Mouse (Mus musculus) cerebral cortex, adult 2 months (tissue): ENCODE results near the gene Abi1.

Experiments used
- WGBS: fragments of 180-500 bp; shearing (Covaris S2); methylation state at CpG from one replicate; pipeline ENCODE4 v1.1.7; 2018; 5-methylcytosine and 5-hydroxymethylcytosine counted together

Abi1 gene

GRCm38 (mm10) chr2:23040001-23040646, at the start of gene Abi1:
Gene Abi1, minus strand, starts transcription at chr2:23040241.
- 2% methylated on average over 24 of the region's 24 CpGs for WGBS

DNA sequence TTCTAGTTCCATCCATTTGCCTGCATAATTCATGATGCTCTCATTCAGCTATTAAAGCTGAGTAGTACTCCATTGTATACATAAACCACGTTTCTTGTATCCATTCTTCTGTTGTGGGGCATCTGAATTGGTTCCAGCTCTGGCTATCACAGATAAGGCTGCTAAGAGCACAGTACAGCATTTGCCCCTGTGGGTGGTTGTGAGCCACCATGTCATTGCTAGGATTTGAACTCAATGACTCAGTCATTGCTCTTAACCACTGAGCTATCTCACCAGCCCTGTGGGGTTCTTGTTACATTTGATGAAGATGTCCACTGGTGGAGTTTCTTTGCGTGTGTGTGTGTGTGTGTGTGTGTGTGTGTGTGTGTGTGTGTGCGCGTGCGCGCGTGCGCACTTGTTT, 44.5 kb upstream of the Abi1 start:
- 93% methylated on average over 8 of the region's 8 CpGs for WGBS

DNA sequence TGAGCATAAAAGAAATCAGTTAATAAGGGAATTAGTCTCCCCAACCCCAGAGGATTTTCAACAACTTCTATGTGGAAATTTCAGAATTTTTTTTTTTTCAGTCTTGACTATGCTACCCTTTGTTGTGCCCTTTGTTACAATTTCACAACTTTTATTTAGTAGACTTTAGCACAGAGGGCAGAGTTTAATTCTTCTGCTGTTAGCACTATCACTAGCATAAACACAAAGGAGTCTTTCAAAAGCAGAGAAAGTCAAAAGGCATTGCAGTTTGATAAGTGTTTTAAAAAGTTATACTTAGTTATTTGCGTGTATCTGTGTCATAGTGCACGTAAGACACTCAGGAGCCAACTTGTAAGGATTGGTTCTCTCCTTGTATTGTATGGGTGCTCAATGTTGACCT, 38.5 kb upstream of the Abi1 start:
- WGBS, result 98% methylated on average over 2 of the region's 2 CpGs

- 89% methylated on average over 5 of the region's 5 CpGs for WGBS
These were observed 37.7 kb upstream of the Abi1 start for GRCm38 (mm10) chr2:23077693-23078092.

GRCm38 (mm10) chr2:23071406-23071805, 31.4 kb upstream of the Abi1 start:
- WGBS, result 78% methylated on average over 1 of the region's 1 CpGs

GRCm38 (mm10) chr2:23070491-23070890, 30.4 kb upstream of the Abi1 start:
- WGBS, result 64% methylated on average over 2 of the region's 2 CpGs

- under 1% methylated on average over 50 of the region's 50 CpGs for WGBS
These were observed 29.1 kb upstream of the Abi1 start for GRCm38 (mm10) chr2:23068894-23069744.

GRCm38 (mm10) chr2:23068370-23068737, 28.3 kb upstream of the Abi1 start:
- under 1% methylated on average over 21 of the region's 21 CpGs for WGBS

DNA sequence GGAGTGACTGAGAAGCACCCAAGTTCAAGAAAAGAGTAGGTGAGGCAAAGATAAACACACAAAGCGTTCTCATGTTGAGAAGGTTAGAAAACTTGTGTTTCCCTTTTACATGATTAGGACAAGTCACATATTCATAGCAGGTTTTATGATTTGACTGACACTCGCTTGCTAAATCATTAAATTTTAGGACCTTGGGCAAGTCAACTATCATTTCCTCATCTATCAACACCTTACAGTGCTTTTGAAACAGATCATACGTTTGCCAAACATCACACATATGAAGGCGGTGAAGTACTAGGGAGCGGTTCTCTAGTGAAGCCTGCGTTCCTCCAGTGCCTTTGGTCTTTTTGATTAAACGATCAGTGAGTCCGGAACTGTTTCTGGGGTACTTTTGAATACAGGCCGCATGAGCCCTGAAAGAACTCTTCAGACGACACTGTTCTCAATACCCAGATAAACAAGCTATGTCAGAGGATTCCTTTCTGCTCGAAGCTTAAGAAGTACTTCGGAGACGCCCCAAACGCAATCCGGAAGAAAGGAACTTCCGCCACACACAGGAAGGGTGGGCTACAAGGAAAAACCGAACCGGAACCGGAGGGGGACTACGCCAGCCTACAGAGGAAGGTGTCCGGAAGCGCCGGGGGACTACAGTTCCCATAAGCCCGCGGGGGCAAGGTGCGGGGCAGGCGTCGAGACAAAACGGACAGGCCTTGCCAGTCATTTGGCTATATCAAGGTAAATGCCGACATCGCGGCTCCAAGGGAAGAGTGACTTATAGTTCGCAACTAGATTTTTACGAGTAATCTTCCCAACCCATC, 27.7 kb upstream of the Abi1 start, which contains the start of gene Acbd5:
Gene Acbd5 (plus strand): TSS at position 616 of the 818 bp plus-strand sequence.
- WGBS, result 2% methylated on average over 34 of the region's 34 CpGs

- 61% methylated on average over 6 of the region's 6 CpGs for WGBS
These were observed 12.5 kb upstream of the Abi1 start for GRCm38 (mm10) chr2:23052523-23052922.

- 53% methylated on average over 2 of the region's 2 CpGs for WGBS
These were observed 11.8 kb upstream of the Abi1 start for GRCm38 (mm10) chr2:23051890-23052289.

GRCm38 (mm10) chr2:23045703-23046102, 5.7 kb upstream of the Abi1 start:
- 67% methylated on average over 1 of the region's 1 CpGs for whole genome bisulfite sequencing

DNA sequence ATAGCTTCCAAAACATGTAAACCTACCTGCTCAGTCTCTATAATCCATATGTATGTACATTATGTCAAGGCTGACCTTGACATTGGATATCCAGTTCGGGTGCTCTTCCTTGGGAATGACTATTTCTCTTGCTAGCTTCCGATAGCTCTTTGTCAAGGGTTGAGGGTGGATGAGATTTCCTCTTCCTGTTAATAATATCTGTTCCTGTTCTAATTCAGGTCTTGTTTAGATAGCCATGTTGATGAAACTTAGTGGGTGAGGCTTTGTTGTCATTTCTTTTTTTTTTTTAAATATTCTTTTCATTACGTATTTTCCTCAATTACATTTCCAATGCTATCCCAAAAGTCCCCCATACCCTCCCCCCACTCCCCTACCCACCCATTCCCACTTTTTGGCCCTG, 2.1 kb upstream of the Abi1 start:
- WGBS, result 82% methylated on average over 3 of the region's 3 CpGs

DNA sequence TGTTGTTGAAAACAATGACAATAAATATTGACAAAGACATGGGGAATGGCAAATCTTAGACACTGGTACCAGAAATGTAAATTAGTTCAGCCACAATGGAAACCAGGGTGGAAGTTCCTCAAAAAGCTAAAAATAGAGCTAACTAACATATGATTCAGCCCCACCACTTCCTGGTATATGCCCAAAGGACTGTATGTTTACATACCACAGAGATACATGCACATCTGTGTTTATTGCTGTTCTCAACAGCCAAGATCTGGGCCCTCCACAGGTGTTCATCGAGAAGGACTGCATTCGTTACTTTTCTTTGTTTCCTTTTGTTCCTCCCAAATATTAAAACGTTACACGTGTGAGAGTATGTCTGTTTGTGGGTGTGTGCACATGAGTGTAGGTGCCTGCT, 1.4 kb upstream of the Abi1 start:
- 72% methylated on average over 4 of the region's 4 CpGs for WGBS

GRCm38 (mm10) chr2:23040690-23041089, 649 bp upstream of the Abi1 start:
- 72% methylated on average over 7 of the region's 7 CpGs for WGBS

DNA sequence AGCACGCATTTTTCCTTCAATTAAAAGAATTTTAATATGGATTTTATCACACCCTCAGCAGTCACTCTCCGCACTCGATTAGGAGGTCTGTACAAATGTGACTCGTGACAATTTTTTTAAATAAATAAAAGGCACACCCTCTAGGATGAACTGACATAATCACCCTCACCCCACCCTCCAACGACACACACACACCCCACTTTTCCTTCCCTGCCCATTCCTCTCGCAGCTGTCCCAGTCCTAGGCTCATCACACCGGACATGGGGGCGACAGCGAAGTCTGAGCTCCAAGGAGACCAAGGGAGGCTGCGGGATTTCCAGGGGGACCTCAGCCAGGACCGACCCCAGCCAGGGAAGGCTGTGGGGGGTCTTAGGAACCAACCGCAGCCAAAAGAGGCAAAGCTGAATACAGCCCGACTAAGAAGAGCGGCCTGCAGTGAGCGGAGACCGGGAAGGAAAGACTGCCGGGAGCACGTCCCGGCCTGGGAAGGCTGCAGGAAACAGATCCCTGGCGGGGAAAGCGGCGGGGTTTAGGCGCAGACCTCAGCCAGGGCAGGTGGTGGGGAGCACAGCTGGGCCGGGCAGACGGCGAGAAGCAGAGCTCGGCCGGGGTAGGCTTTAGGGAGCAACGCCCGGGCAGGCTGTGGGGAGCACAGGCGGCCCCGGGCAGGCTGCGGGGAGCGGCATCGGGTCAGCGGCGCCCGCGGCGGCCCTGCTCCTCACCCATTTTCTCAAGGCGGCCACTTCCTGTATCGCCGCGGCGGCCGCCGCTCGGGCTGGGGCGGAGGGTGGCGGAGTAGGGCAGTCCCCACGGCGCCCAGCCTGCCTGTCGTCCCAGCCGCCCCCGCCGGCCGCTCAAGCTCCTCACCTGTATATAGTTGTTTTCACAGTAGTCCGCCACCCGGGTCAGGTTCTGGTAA, 700 bp downstream of the Abi1 start:
- under 1% methylated on average over 54 of the region's 59 CpGs for WGBS

DNA sequence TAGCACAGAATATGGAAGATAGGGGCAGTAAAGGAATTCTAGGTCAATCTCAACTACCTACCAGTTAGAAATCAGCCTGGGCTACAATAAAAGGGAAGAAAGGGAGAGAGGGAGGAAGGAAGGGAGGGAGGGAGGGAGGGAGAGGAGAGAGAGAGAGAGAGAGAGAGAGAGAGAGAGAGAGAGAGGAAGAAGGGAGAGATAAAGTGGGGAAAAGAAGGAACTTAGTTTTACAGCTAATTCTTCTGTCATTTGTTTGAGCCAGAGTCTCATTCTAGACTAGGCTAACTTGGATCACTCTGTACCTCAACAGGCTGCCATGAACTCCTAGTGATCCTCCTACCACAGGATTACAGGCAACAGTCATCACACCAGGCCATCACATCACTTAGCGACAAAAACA, 4.6 kb downstream of the Abi1 start:
- WGBS, result 98% methylated on average over 1 of the region's 1 CpGs

DNA sequence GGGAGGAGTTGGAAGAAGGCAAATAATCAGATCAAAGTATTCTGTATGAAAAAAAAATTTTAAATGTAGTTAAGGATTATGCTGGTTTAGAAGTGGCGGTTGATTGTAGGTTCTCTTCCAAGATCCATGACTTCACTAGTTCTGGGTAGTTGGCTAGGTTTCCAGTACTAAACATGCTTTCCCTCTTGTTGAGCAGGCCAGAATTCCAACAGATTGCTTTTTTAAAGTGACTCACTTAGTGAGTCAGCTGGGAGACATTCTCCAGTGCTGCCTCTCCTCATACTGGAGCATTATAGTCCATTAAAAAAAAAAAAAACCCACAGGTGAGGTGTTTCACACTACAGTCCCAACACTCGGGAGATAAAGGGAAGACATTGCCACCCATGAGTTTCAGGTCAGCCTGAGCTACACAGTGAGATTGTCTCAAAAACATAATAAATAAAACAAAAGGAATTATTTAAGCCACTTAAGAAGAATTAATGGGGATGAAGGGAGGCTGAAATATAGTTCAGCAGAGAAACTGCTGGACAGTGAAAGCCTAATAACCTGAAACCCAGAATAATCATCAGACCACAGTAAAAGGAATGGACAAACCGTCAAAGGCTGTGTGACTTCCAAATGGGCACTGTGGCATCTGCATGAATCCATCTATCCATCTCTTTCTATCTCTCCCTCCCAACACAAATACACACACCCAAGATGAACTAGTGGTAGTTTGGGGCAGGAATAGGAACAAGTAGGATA, 5.2 kb downstream of the Abi1 start:
- WGBS, result 51% methylated on average over 3 of the region's 3 CpGs

GRCm38 (mm10) chr2:23030631-23031030, 9.4 kb downstream of the Abi1 start:
- 98% methylated on average over 4 of the region's 4 CpGs for WGBS

DNA sequence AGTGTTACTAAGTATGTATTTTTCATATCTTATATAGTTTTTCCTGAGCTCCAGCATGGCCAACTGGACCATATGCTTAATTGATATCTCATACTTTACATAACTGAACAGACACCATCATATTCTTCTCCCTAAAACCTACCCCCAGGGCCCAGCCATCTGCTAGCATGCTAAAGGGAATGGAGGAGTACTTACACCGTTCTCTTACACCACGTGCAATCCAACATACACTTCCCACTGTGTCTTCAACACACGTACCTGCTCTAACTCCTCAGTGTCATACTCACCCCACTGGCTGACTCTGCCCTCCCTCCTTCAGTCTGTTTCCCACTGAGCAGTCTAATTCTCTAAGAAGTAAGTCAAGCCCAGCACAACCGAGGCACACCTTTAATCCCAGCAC, 11.2 kb downstream of the Abi1 start:
- WGBS, result 57% methylated on average over 4 of the region's 4 CpGs

DNA sequence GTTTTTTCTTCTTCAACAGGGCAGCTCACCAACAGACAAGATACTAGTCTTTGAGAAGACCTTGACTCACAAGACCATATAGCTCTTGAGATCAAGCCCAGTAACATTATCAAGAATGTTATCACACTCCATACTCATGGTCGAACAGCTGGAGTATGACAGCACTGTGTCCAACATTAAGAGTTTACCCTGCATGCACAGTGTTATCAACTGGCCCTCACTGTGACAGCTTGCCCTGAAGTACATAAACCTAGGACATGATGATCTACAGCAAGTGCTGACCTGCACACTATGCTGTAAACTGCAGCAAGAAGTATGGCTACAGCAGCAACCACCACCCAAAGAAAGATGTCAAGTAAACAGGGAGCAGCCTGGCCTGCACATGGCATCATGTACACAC, 13.7 kb downstream of the Abi1 start:
- WGBS, result 93% methylated on average over 1 of the region's 1 CpGs
